ENCODE assay signal across 1 mouse cellular context in the genomic region with DNA sequence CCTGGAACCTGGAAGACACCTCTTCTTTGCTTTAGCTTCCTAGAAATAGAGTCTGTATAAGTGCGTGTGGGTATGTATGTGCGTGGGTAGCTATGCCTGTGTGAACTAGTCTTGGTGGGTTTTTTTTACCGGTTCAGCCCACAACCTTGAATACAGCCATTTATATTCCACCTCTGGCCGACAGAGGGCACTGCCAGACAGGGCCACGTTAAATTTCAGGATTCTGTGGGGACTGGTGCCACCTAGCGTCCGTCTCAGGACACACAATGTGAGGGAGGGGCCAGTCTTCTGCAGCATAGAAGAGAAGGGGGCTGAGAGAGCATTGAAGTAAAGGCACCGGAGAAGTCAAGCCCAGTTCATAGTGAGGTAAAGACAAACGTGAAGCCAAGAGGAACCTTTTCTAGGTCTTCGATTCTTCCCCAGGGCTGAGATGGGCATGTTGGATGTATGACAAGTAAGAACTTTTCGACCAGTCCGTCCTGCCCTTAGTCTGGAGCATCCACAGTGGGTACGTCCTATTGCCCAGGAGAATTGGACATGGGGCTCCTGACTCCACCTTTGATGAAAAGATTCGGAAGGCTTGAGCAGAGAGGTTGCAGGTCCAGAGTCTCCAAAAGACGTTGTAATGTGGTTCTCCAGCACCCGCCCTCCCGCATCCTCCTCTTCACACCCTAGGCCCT.
TF ChIP-seq lines count a peak whose summit lies in the region.

No protein-coding gene starts in this region.

TF ChIP-seq in CH12.LX, 34 proteins besides CTCF, POLR2A, EP300 and RAD21 (continued from another document):
- TF ChIP-seq USF1 (IDR thresholded peaks at IDR 0.05; ENCODE audit: low read depth, low read length) (no peak), E2F4 (IDR thresholded peaks at IDR 0.05; ENCODE audit: insufficient replicate concordance, low read depth, low read length) (no peak)
